ENCODE assay signal across 8 mouse cellular contexts in genomic region chr14:56793243-56793642, GRCm38 (mm10). TPM values are rescaled to one million over a fixed set of nuclear protein-coding genes. Genes with fewer than 3 reads are reported as not detected.
A peak's percentile ranks its signal among the peaks of the same experiment; 100 is the strongest.
DNase-seq lines count a peak whose midpoint lies in the region; ATAC-seq lines count a peak whose summit lies in the region.

No protein-coding gene starts in this region.

- H3K27ac ChIP-seq in forebrain, embryonic 14.5 days (ENCODE audit: low read depth, low read length) = no peak overlapping the region
- H3K27ac ChIP-seq in forebrain, embryonic 12.5 days = no peak overlapping the region

- peak; percentile 66 for DNase-seq in forebrain, embryonic 14.5 days (ENCODE audit: low spot score)
- DNase-seq in ovary, adult 18-20 months (ENCODE audit: low spot score) = peak; percentile 8
- no peak for DNase-seq in ovary, postnatal 14 days (ENCODE audit: low spot score)
- DNase-seq in cerebellum, postnatal 10 days = peak; percentile 70
- DNase-seq in heart, postnatal 4 days = peak; percentile 54
- peak; percentile 77 for DNase-seq in lung, postnatal 36 days
- peak; percentile 75 for DNase-seq in thymus, postnatal 0 days (ENCODE audit: low spot score)

- H3K36me3 ChIP-seq in forebrain, embryonic 14.5 days (ENCODE audit: control insufficient read depth, insufficient read depth, low read length) = peaks cover 62% of the 10 kb centered on the region
- H3K36me3 ChIP-seq in forebrain, embryonic 12.5 days (replicated peaks) = peaks cover 58% of the 10 kb centered on the region

- H3K9me3 ChIP-seq in forebrain, embryonic 14.5 days (replicated peaks; ENCODE audit: control insufficient read depth, low read length) = no peaks in the 10 kb centered on the region
- H3K9me3 ChIP-seq in forebrain, embryonic 12.5 days = no peaks in the 10 kb centered on the region

- no peak overlapping the region for H3K4me2 ChIP-seq in forebrain, embryonic 14.5 days (ENCODE audit: low read length)
- H3K4me2 ChIP-seq in forebrain, embryonic 12.5 days = no peak overlapping the region

- no peak overlapping the region for H3K4me3 ChIP-seq in forebrain, embryonic 14.5 days (ENCODE audit: low read depth, low read length)
- no peak overlapping the region for H3K4me3 ChIP-seq in forebrain, embryonic 12.5 days (replicated peaks)

- no peaks in the 10 kb centered on the region for H3K4me1 ChIP-seq in forebrain, embryonic 14.5 days (ENCODE audit: control insufficient read depth, insufficient read depth, low read length)
- H3K4me1 ChIP-seq in forebrain, embryonic 12.5 days = no peaks in the 10 kb centered on the region

- WGBS in forebrain, embryonic 14.5 days = 52% methylated on average over 2 of the region's 2 CpGs
- 42% methylated on average over 2 of the region's 2 CpGs for WGBS in forebrain, embryonic 12.5 days

- no peaks in the 10 kb centered on the region for H3K27me3 ChIP-seq in forebrain, embryonic 14.5 days (replicated peaks; ENCODE audit: control insufficient read depth, insufficient read depth, low read length)
- no peaks in the 10 kb centered on the region for H3K27me3 ChIP-seq in forebrain, embryonic 12.5 days

- H3K9ac ChIP-seq in forebrain, embryonic 14.5 days (ENCODE audit: low read length) = no peak overlapping the region
- H3K9ac ChIP-seq in forebrain, embryonic 12.5 days = no peak overlapping the region

- ATAC-seq in forebrain, embryonic 14.5 days = no peak
- no peak for ATAC-seq in forebrain, embryonic 12.5 days (ENCODE audit: low FRiP score)

RNA-seq across cellular contexts. Expression of gene Pspc1, which starts 15.1 kb away (rescaled TPM):
- 43.5 and 45.8 TPM in 2 replicates for polyA plus RNA-seq in forebrain, embryonic 14.5 days (2014; fragmentation: Nextera tagmentation; extraction: Ambion mirVana)
- 53.5 and 65.1 TPM in 2 replicates for polyA plus RNA-seq in forebrain, embryonic 12.5 days (2016; fragmentation: Nextera tagmentation; extraction: Ambion mirVana)
- 10 to 100 TPM; 34.3 to 41.7 TPM for total RNA-seq in heart, postnatal 4 days (2021)
- polyA plus RNA-seq in thymus, postnatal 0 days (2015; fragmentation: Nextera tagmentation; extraction: Ambion mirVana) = 29.1 and 32.9 TPM in 2 replicates

RNA-seq across cellular contexts. Expression of gene Zmym5, which starts 18.3 kb away (rescaled TPM):
- polyA plus RNA-seq in forebrain, embryonic 14.5 days (2014; fragmentation: Nextera tagmentation; extraction: Ambion mirVana) = 24.1 and 25.7 TPM in 2 replicates
- polyA plus RNA-seq in forebrain, embryonic 12.5 days (2016; fragmentation: Nextera tagmentation; extraction: Ambion mirVana) = 32.4 and 33.2 TPM in 2 replicates
- total RNA-seq in heart, postnatal 4 days (2021) = 10 to 100 TPM; 22.5 to 24.7 TPM
- 16.4 and 19.6 TPM in 2 replicates for polyA plus RNA-seq in thymus, postnatal 0 days (2015; fragmentation: Nextera tagmentation; extraction: Ambion mirVana)
